Mouse (Mus musculus) intestine, embryonic 14.5 days (tissue): ENCODE measurements around the gene Cela3a. TPM values are rescaled to one million over a fixed set of nuclear protein-coding genes. Genes with fewer than 3 reads are reported as not detected.

Experiments
- ATAC-seq: fragments of 200-750 bp; cut with Nextera tagmentation; replicated peaks from 2 replicates; pipeline ENCODE4 v1.8.0; 2017; ENCODE audit warnings: low read depth, moderate number of reproducible peaks, moderate TSS enrichment, moderate library complexity; ENCODE audit not compliant: low FRiP score, low TSS enrichment
- DNase-seq: peaks from one replicate; pipeline ENCODE4 v3.0.0-alpha.2; 2018; ENCODE audit warnings: low spot score
- H3K27ac ChIP-seq: fragments of 300-500 bp; sonication (generic); 2 replicates; pipeline ENCODE4 v1.5.1; 2014; ENCODE audit warnings: low read depth, mild to moderate bottlenecking, control low read depth
- H3K27me3 ChIP-seq: fragments of 300-500 bp; sonication (generic); replicated peaks from 2 replicates; pipeline ENCODE4 v1.6.1; 2014; ENCODE audit warnings: low read length, control low read depth; ENCODE audit not compliant: control insufficient read depth, insufficient read depth
- H3K36me3 ChIP-seq: fragments of 300-500 bp; sonication (generic); 2 replicates; pipeline ENCODE4 v1.6.1; 2014; ENCODE audit warnings: low read length, control low read depth; ENCODE audit not compliant: control insufficient read depth, insufficient read depth
- H3K4me1 ChIP-seq: fragments of 300-500 bp; sonication (generic); replicated peaks from 2 replicates; pipeline ENCODE4 v1.6.1; 2014; ENCODE audit warnings: low read length, control low read depth, mixed read lengths; ENCODE audit not compliant: control insufficient read depth, insufficient read depth
- H3K4me2 ChIP-seq: fragments of 300-500 bp; sonication (generic); 2 replicates; pipeline ENCODE4 v1.6.1; 2014; ENCODE audit warnings: low read length
- H3K4me3 ChIP-seq: fragments of 300-500 bp; sonication (generic); 2 replicates; pipeline ENCODE4 v1.5.1; 2014; ENCODE audit warnings: low read depth, low read length, control low read depth, mixed read lengths
- H3K9ac ChIP-seq: fragments of 300-500 bp; sonication (generic); 2 replicates; pipeline ENCODE4 v1.6.1; 2014; ENCODE audit warnings: mild to moderate bottlenecking, low read length
- H3K9me3 ChIP-seq: fragments of 300-500 bp; sonication (generic); 2 replicates; pipeline ENCODE4 v1.6.1; 2016; ENCODE audit warnings: low read length, control low read depth; ENCODE audit not compliant: control insufficient read depth
- WGBS: fragments of 180-500 bp; shearing (Covaris S2); extraction: QIAGEN DNeasy Blood & Tissue Kit; methylation state at CpG from one replicate; pipeline ENCODE4 v1.1.7; 2014; 5-methylcytosine and 5-hydroxymethylcytosine counted together
- polyA plus RNA-seq: library from polyadenylated mRNA; unstranded; fragments of >200 nt; fragmentation: Nextera tagmentation; extraction: Ambion mirVana; gene quantifications from 2 replicates; pipeline ENCODE4 v1.2.1, GENCODE M21; 2014

Gene Cela3a
- polyA plus RNA-seq, 1 experiment from 2014 or later, result not detected

DNA sequence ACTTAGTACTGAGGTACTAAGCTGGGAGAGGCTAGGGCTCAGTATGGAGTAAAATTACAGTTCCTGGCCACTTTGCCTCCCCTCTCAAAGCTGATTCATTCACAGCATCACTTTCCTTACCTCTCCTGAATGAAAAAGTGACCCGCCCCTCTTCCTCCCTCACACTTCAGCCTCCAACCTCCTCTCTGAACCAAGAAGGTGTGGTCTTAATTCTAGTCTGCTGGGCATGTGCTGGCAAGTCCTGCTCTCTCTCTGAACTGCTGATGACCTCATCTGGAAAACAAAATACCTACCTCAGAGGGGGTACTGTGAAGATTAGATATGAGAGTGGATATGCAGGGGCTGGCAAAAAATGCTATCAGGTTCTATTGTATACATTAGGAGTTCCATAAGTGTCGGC, 39.5 kb upstream of the Cela3a start:
- H3K27ac ChIP-seq, result no peak overlapping the region
- no peak overlapping the region for H3K4me3 ChIP-seq
- no peaks in the 10 kb centered on the region for H3K27me3 ChIP-seq
- no peaks in the 10 kb centered on the region for H3K9me3 ChIP-seq
- 47% methylated on average over 2 of the region's 2 CpGs for WGBS
- no peak overlapping the region for H3K4me2 ChIP-seq
- DNase-seq (no peak), ATAC-seq (no peak; the same call in 1 of the 2 replicates)
- H3K4me1 ChIP-seq, result 0 out of 2 replicates have a peak, but pooled peaks cover 5% of the 10 kb centered on the region
- no peaks in the 10 kb centered on the region for H3K36me3 ChIP-seq
- H3K9ac ChIP-seq, result no peak overlapping the region

DNA sequence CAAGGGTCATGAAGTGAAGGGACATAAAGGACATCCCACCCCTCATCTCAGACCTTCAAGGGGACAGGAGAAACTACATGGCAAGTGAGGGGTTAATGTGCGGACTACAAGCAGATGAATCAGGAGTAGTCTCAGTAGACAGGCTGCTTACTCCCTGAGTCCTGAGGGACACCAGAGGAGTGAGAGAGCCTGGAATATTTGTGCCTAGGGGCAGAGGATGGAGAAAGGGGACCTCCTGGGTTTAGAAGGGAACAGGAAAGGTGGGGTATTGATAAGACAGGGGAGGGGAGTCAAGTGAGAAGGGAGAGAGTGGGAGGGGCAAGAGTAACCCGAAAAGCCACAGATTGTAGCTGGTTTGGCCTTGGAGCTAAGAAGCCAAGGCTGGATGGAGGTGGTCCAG, 39.0 kb upstream of the Cela3a start:
- Histone ChIP-seq H3K27ac (no peak overlapping the region), H3K4me1 (0 out of 2 replicates have a peak, but pooled peaks cover 5% of the 10 kb centered on the region), H3K4me3 (no peak overlapping the region), H3K27me3 (no peaks in the 10 kb centered on the region), H3K4me2 (no peak overlapping the region), H3K9ac (no peak overlapping the region), H3K36me3 (no peaks in the 10 kb centered on the region), H3K9me3 (no peaks in the 10 kb centered on the region)
- 30% methylated on average over 2 of the region's 2 CpGs for WGBS
- ATAC-seq (no peak), DNase-seq (peak; percentile 56)

DNA sequence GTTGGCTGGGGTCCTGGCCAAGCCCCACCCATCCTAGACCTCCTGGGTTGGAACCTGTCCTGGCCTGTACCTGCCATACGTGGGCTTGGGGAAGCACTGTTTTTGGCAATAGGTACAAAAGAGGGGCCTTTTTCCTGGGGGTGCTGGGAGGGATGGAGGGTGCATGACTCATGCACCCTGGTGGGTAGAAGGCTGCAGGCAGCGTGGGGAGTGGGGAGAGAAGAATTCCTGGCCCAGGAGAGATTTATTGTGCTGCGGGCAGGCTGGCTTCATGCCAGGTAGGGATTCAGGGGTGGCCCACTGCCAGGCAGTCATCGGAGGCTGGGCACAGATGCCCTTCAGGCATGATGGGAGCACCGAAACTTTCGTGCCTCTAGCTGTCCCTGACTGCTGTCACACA, 38.6 kb upstream of the Cela3a start:
- Histone ChIP-seq H3K4me1 (0 out of 2 replicates have a peak, but pooled peaks cover 5% of the 10 kb centered on the region), H3K27me3 (no peaks in the 10 kb centered on the region), H3K9ac (no peak overlapping the region), H3K36me3 (no peaks in the 10 kb centered on the region), H3K9me3 (no peaks in the 10 kb centered on the region), H3K4me2 (no peak overlapping the region), H3K27ac (no peak overlapping the region), H3K4me3 (no peak overlapping the region)
- ATAC-seq (no peak; the same call in 1 of the 2 replicates), DNase-seq (peak; percentile 61)
- WGBS, result 51% methylated on average over 6 of the region's 6 CpGs

DNA sequence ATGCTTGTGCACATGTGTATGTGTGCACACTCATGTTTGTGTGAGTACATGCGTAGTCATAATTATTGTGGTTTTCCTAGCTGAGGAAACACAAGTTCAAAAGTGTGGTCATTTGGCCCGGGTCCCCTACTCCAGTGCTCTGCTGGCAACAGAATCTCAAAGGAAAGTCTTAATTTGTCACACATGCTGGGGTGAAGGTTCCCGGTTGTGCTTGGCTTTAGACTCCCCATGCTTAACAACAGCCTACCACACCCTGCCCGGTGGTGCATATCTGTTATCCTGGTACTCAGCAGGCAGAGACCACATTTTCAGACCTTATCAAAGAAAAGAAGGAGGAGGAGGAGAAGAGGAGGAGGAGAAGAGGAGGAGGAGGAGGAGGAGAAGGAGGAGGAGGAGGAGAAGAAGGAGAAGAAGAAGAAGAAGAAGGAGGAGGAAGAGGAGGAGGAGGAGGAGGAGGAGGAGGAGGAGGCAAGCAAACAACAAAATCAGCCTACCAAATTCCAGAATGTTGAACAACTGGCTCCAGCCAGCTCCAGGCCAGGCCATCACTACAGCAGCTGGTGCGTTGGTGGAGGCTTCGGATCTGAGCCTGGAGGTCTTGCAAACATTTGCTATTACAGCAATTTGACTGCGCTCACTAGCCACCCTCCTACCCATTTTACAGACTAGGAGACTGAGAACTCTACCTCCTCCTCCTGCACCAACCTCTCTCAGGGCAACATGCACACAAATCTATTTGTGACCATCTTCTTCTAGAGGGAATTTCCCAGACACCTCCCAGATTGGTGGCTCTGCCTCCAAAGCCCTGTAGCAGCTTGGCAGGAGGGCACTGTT, 38.0 kb upstream of the Cela3a start:
- no peaks in the 10 kb centered on the region for H3K9me3 ChIP-seq
- 71% methylated on average over 7 of the region's 7 CpGs for WGBS
- ATAC-seq (no peak), DNase-seq (no peak)
- no peak overlapping the region for H3K4me3 ChIP-seq
- H3K9ac ChIP-seq, result no peak overlapping the region
- H3K36me3 ChIP-seq, result no peaks in the 10 kb centered on the region
- H3K27ac ChIP-seq, result no peak overlapping the region
- 0 out of 2 replicates have a peak, but pooled peaks cover 5% of the 10 kb centered on the region for H3K4me1 ChIP-seq
- no peaks in the 10 kb centered on the region for H3K27me3 ChIP-seq
- H3K4me2 ChIP-seq, result no peak overlapping the region

DNA sequence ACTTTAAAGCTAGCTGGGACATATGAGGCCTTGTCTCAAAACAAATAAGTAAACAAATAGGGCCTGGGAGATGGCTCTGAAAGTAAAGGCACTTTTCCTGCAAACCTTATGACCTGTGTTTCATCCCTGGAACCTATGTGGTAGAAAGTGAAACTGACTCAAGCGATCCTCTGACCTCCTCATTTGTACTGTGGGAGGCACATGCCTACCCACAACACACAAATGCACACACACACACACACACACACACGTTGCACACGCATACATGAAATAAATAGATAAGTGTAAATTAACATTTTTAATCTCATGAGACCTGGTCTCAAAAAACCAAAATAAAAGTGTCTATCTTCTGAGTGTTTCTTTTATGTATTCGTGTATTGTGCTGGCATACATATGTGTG, 36.3 kb upstream of the Cela3a start:
- no peaks in the 10 kb centered on the region for H3K9me3 ChIP-seq
- no peaks in the 10 kb centered on the region for H3K27me3 ChIP-seq
- no peak overlapping the region for H3K27ac ChIP-seq
- no peak for DNase-seq
- WGBS, result 87% methylated on average over 4 of the region's 4 CpGs
- no peak overlapping the region for H3K9ac ChIP-seq
- H3K36me3 ChIP-seq, result no peaks in the 10 kb centered on the region
- H3K4me2 ChIP-seq, result no peak overlapping the region
- H3K4me3 ChIP-seq, result no peak overlapping the region
- no peak for ATAC-seq
- 0 out of 2 replicates have a peak, but pooled peaks cover 5% of the 10 kb centered on the region for H3K4me1 ChIP-seq

DNA sequence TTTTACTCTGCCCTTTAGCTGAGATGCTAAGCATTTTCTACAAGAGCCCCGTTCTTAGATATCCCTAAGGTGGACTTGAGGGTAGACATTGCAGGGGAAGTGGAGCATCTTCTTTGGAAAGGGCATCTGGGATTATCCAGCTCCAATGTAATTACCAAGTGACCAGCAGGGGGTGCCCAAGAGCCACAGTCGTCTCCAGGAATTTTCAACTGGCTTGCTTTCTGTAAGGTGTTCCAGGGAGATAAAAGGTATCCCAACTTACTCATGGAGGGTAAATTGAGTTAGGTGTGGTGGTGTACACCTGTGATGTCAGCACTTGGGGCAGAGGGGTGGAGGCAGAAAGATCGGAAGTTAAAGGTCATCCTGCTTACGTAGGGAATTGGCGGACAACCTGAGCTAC, 34.0 kb upstream of the Cela3a start:
- no peak overlapping the region for H3K4me3 ChIP-seq
- peak overlapping the region; percentile 29; the same call in 1 of the 2 replicates for H3K4me2 ChIP-seq
- 0 out of 2 replicates have a peak, but pooled peaks cover 2% of the 10 kb centered on the region for H3K4me1 ChIP-seq
- DNase-seq, result peak; percentile 95
- no peak overlapping the region for H3K9ac ChIP-seq
- no peaks in the 10 kb centered on the region for H3K27me3 ChIP-seq
- H3K27ac ChIP-seq, result no peak overlapping the region
- no peaks in the 10 kb centered on the region for H3K36me3 ChIP-seq
- no peak for ATAC-seq
- WGBS, result 13% methylated on average over 5 of the region's 5 CpGs
- H3K9me3 ChIP-seq, result no peaks in the 10 kb centered on the region

DNA sequence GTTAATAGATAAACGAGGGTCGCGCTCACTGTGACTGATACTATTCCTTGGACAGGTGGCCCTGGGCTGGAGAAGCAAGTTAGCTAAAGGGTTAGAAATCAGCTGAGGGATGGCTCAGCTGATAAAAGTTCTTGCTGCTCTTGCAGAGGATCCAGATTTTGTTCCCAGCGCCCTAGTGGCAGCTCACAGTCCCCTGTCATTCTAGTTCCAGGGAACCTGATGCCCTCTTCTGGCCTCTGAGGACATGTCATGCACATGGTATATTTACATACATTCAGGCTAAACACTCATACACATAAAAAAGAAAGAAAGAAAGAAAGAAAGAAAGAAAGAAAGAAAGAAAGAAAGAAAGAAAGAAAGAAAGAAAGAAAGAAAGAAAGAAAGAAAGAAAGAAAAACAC, 31.7 kb upstream of the Cela3a start:
- no peak overlapping the region for H3K4me2 ChIP-seq
- H3K4me3 ChIP-seq, result no peak overlapping the region
- H3K9ac ChIP-seq, result no peak overlapping the region
- no peaks in the 10 kb centered on the region for H3K4me1 ChIP-seq
- H3K27ac ChIP-seq, result no peak overlapping the region
- DNase-seq (no peak), ATAC-seq (no peak)
- no peaks in the 10 kb centered on the region for H3K36me3 ChIP-seq
- WGBS, result 87% methylated on average over 4 of the region's 4 CpGs
- no peaks in the 10 kb centered on the region for H3K9me3 ChIP-seq
- no peaks in the 10 kb centered on the region for H3K27me3 ChIP-seq

DNA sequence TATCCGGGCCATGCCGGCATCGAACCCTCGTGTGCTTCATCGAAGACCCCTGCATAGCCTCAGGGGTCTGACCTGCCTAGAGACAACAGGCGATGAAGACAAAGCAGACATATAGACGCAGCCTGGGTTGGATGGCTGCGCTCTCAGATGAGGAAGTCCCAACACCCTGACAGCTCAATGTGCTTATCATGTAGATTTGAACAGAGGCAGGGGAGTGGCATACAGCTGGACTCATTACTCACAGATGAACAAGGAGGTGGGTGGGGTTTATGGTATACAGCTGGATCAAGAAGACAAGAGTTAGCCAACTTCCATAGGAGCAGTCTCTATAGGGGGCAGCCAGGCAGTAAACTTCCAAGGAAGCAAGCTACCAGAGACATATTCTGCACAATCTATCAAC, 29.3 kb upstream of the Cela3a start:
- Histone ChIP-seq H3K9ac (no peak overlapping the region), H3K4me2 (no peak overlapping the region), H3K36me3 (no peaks in the 10 kb centered on the region), H3K4me3 (no peak overlapping the region), H3K9me3 (no peaks in the 10 kb centered on the region), H3K27ac (no peak overlapping the region), H3K27me3 (no peaks in the 10 kb centered on the region), H3K4me1 (no peaks in the 10 kb centered on the region)
- DNase-seq (no peak), ATAC-seq (0 out of 2 replicates have a peak, but pooled peaks have one; percentile 30)
- 90% methylated on average over 8 of the region's 8 CpGs for WGBS
